Mouse (Mus musculus): ENCODE measurements at regions not wholly inside any gene's neighbourhood (a gene's known extent, or its start where the extent isn't known, plus 50 kb on each side); places are given as distances from the start of the nearest gene placed in this dataset.

DNA sequence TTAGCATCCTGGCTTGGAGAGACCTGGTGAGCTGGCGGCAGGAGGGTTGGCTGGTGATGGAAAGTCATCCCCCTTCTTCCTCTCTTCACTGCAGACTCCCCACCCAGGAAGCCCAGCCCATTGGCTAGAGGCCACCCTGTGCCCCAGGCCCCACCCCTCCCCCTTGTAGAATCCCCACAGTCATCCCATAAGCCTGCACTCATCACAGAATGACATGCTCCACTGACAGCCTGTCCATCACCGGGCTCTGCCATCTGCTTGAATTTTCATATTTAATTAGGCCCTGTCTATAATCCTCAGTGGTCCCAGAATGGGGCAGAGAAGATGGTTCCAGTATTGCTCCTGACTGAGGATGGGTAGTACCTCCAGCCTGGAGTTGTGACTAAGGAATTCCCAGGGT, 79.3 kb upstream of the Csf3r start:
- TF ChIP-seq FLI1 (IDR thresholded peaks at IDR 0.05; ENCODE audit: low read length) (no peak), GATA1 (IDR thresholded peaks at IDR 0.05; ENCODE audit: borderline replicate concordance, low read length) (no peak)

Measured in megakaryocyte, embryonic 14.5 days (primary cell).